Mouse (Mus musculus) kidney, postnatal 0 days (tissue): ENCODE data around the gene Abcg1. TPM values are rescaled to one million over a fixed set of nuclear protein-coding genes. Genes with fewer than 3 reads are reported as not detected.

ENCODE experiments used
- ATAC-seq: fragments of 200-750 bp; cut with Nextera tagmentation; replicated peaks from 2 replicates; pipeline ENCODE4 v1.8.0; 2017; ENCODE audit warnings: low read depth, moderate number of reproducible peaks, moderate TSS enrichment, moderate library complexity; ENCODE audit not compliant: low FRiP score
- DNase-seq: peaks from one replicate; pipeline ENCODE4 v3.0.0-alpha.2; 2016; ENCODE audit warnings: low spot score
- H3K27ac ChIP-seq: fragments of 300-500 bp; sonication (generic); 2 replicates; pipeline ENCODE4 v1.5.1; 2014; ENCODE audit warnings: mild to moderate bottlenecking
- H3K27me3 ChIP-seq: fragments of 300-500 bp; sonication (generic); 2 replicates; pipeline ENCODE4 v1.6.1; 2014; ENCODE audit warnings: low read length, mixed read lengths; ENCODE audit not compliant: insufficient read depth
- H3K36me3 ChIP-seq: fragments of 300-500 bp; sonication (generic); 2 replicates; pipeline ENCODE4 v1.6.1; 2014; ENCODE audit warnings: low read length, mixed read lengths; ENCODE audit not compliant: insufficient read depth
- H3K4me1 ChIP-seq: fragments of 300-500 bp; sonication (generic); replicated peaks from 2 replicates; pipeline ENCODE4 v1.6.1; 2014; ENCODE audit warnings: antibody characterized with exemption, low read length, mixed read lengths; ENCODE audit not compliant: insufficient read depth
- H3K4me2 ChIP-seq: fragments of 300-500 bp; sonication (generic); 2 replicates; pipeline ENCODE4 v1.6.1; 2014; ENCODE audit warnings: mild to moderate bottlenecking, low read length, moderate library complexity, mixed read lengths
- H3K4me3 ChIP-seq: fragments of 300-500 bp; sonication (generic); replicated peaks from 2 replicates; pipeline ENCODE4 v1.5.1; 2014; ENCODE audit warnings: low read depth, low read length
- H3K9ac ChIP-seq: fragments of 300-500 bp; sonication (generic); 2 replicates; pipeline ENCODE4 v1.6.1; 2014; ENCODE audit warnings: low read depth, low read length
- H3K9me3 ChIP-seq: fragments of 300-500 bp; sonication (generic); replicated peaks from 2 replicates; pipeline ENCODE4 v1.6.1; 2016; ENCODE audit warnings: low read length, inconsistent platforms, mixed read lengths
- CTCF ChIP-seq: IDR thresholded peaks from 2 replicates; pipeline ENCODE4 v1.5.1; 2016; ENCODE audit warnings: antibody characterized with exemption, low read depth, mild to moderate bottlenecking, moderate library complexity
- WGBS: fragments of 180-500 bp; shearing (Covaris S2); extraction: QIAGEN DNeasy Blood & Tissue Kit; methylation state at CpG from one replicate; pipeline ENCODE4 v1.1.7; 2014; 5-methylcytosine and 5-hydroxymethylcytosine counted together
- polyA plus RNA-seq: library from polyadenylated mRNA; unstranded; fragments of >200 nt; fragmentation: Nextera tagmentation; extraction: Ambion mirVana; gene quantifications from 2 replicates; pipeline ENCODE4 v1.2.1, GENCODE M21; 2015

Abcg1 gene
- polyA plus RNA-seq, 1 experiment from 2014 or later, result 8.8 TPM

DNA sequence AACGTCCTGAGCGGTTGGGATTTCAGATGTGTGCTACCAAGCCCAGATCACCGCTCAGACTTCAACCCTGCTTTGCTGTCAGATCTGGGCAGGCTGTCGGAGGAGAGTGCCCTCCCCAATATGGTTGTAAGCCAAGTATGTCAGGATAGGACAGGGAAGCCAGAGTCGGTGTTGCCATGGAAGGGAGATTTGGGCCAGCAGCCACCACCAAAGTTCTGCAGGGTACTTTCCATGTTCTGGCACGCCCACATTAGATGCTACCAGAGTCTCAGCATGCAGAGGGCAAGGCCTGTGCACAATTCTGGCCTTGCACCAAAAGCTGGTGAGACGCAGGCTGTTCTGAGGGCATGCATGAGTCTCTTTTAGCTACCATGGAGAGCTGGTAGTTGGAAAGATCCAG, 28.7 kb downstream of the Abcg1 start:
- no peak overlapping the region for H3K4me2 ChIP-seq
- H3K4me1 ChIP-seq, result peaks cover 11% of the 10 kb centered on the region; the same call in 1 of the 2 replicates
- ATAC-seq, result no peak
- no peak overlapping the region for H3K4me3 ChIP-seq
- no peak overlapping the region for H3K9ac ChIP-seq
- no peak for TF ChIP-seq CTCF
- H3K27me3 ChIP-seq, result no peaks in the 10 kb centered on the region
- no peak overlapping the region for H3K27ac ChIP-seq
- no peak for DNase-seq
- H3K36me3 ChIP-seq, result no peaks in the 10 kb centered on the region
- WGBS, result 93% methylated on average over 7 of the region's 7 CpGs
- no peaks in the 10 kb centered on the region for H3K9me3 ChIP-seq

DNA sequence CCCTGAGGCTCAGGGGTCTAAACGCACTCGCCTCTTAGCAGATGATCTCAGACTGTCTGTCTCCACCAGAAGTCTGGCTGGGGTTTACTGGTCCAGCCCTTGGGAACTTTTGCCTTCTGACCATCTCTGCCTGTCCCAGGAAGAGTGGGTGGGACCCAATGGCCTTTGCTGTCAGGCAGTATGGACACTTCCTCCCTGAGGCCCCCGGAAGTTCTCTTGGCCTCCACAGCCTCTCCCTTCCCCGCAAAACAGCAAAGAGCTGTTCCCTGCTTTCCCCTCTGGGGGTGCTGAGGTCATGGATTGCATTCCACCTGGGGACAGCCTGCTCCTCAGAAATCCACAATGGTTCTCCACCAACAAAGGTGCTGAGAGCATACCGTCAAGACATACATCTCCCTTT, 31.2 kb downstream of the Abcg1 start:
- peak; percentile 7; the same call in 1 of the 2 replicates for TF ChIP-seq CTCF
- ATAC-seq (no peak), DNase-seq (peak; percentile 40)
- no peak overlapping the region for H3K4me2 ChIP-seq
- H3K27ac ChIP-seq, result no peak overlapping the region
- no peaks in the 10 kb centered on the region for H3K27me3 ChIP-seq
- no peaks in the 10 kb centered on the region for H3K36me3 ChIP-seq
- WGBS, result 34% methylated on average over 5 of the region's 5 CpGs
- no peaks in the 10 kb centered on the region for H3K9me3 ChIP-seq
- H3K9ac ChIP-seq, result no peak overlapping the region
- no peak overlapping the region for H3K4me3 ChIP-seq
- peaks cover 11% of the 10 kb centered on the region; the same call in 1 of the 2 replicates for H3K4me1 ChIP-seq

GRCm38 (mm10) chr17:31089848-31090247, 32.4 kb downstream of the Abcg1 start:
- peak; percentile 28 for DNase-seq
- no peaks in the 10 kb centered on the region for H3K9me3 ChIP-seq
- no peak overlapping the region for H3K27ac ChIP-seq
- H3K36me3 ChIP-seq, result no peaks in the 10 kb centered on the region
- H3K4me3 ChIP-seq, result no peak overlapping the region
- H3K4me1 ChIP-seq, result peaks cover 11% of the 10 kb centered on the region; the same call in 1 of the 2 replicates
- no peak overlapping the region for H3K4me2 ChIP-seq
- H3K9ac ChIP-seq, result no peak overlapping the region
- H3K27me3 ChIP-seq, result no peaks in the 10 kb centered on the region
- ATAC-seq, result no peak
- TF ChIP-seq CTCF, result no peak
- WGBS, result 52% methylated on average over 8 of the region's 8 CpGs

- no peak overlapping the region for H3K27ac ChIP-seq
- H3K4me2 ChIP-seq, result no peak overlapping the region
- no peak overlapping the region for H3K9ac ChIP-seq
- H3K4me3 ChIP-seq, result no peak overlapping the region
- no peak for TF ChIP-seq CTCF
- DNase-seq (no peak), ATAC-seq (no peak)
- 60% methylated on average over 13 of the region's 13 CpGs for WGBS
- no peaks in the 10 kb centered on the region for H3K36me3 ChIP-seq
- H3K4me1 ChIP-seq, result peaks cover 11% of the 10 kb centered on the region; the same call in 1 of the 2 replicates
- no peaks in the 10 kb centered on the region for H3K9me3 ChIP-seq
- no peaks in the 10 kb centered on the region for H3K27me3 ChIP-seq
These were observed 33.7 kb downstream of the Abcg1 start for GRCm38 (mm10) chr17:31091023-31091735.

DNA sequence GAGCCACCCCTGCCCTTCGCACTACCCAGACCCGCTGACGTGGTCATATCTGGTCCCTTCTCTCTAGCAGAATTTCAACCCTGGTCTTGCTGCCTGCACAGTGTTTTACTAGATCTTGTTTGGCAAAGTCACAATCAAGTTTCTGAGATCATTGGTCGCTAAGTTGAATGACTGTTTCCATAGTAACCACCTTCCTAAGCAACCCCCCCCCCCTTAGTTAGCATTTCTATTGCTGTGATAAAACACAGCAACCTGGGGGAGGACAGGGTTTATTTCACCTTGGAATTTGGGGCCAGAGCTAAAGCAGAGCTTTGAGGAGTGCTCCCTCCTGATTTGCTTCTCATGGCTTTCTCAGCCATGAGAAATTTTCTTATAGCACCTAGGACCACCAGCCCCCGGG, 37.3 kb downstream of the Abcg1 start:
- Histone ChIP-seq H3K27ac (no peak overlapping the region), H3K9ac (no peak overlapping the region), H3K4me2 (no peak overlapping the region), H3K27me3 (no peaks in the 10 kb centered on the region), H3K4me1 (no peaks in the 10 kb centered on the region), H3K4me3 (no peak overlapping the region), H3K36me3 (no peaks in the 10 kb centered on the region), H3K9me3 (no peaks in the 10 kb centered on the region)
- WGBS, result 52% methylated on average over 5 of the region's 5 CpGs
- DNase-seq (no peak), ATAC-seq (no peak)
- TF ChIP-seq CTCF, result no peak

DNA sequence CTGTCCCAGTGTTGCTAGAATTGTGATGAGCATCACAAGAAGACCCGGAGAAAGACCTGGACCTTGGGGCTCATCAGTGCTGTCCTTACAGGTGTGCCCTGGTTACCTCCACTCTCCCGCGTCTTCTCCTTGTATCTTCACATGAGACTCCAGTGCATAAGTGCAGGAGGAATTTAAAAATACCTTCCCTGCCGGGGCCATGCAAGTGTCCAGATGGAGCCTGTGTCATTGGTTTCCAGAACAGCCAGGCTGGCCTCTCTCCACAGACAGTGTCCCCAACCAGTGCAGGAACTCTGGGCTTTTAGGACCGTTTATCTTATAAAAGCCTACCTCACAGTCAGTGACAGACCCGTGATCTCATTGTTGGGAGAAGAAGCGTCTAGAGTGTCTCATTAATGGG, 38.1 kb downstream of the Abcg1 start:
- Histone ChIP-seq H3K27ac (no peak overlapping the region), H3K9me3 (no peaks in the 10 kb centered on the region), H3K36me3 (no peaks in the 10 kb centered on the region), H3K4me2 (no peak overlapping the region), H3K4me3 (no peak overlapping the region), H3K4me1 (no peaks in the 10 kb centered on the region), H3K9ac (no peak overlapping the region), H3K27me3 (no peaks in the 10 kb centered on the region)
- 81% methylated on average over 7 of the region's 7 CpGs for WGBS
- no peak for TF ChIP-seq CTCF
- no peak for ATAC-seq
- DNase-seq, result no peak

- Histone ChIP-seq H3K9ac (no peak overlapping the region), H3K4me1 (no peaks in the 10 kb centered on the region), H3K9me3 (no peaks in the 10 kb centered on the region), H3K4me3 (no peak overlapping the region), H3K27ac (no peak overlapping the region), H3K36me3 (no peaks in the 10 kb centered on the region), H3K4me2 (no peak overlapping the region), H3K27me3 (no peaks in the 10 kb centered on the region)
- 97% methylated on average over 2 of the region's 2 CpGs for WGBS
- ATAC-seq, result no peak
- no peak for DNase-seq
- no peak for TF ChIP-seq CTCF
These were observed 39.4 kb downstream of the Abcg1 start for GRCm38 (mm10) chr17:31096893-31097292.
